Mouse (Mus musculus) adrenal gland, adult 2 months (tissue): ENCODE results near the gene Foxl1. TPM values are rescaled to one million over a fixed set of nuclear protein-coding genes. Genes with fewer than 3 reads are reported as not detected.
A peak's percentile ranks its signal among the peaks of the same experiment; 100 is the strongest.

Source experiments
- DNase-seq: peaks from one replicate; pipeline ENCODE4 v3.0.0; 2021
- long read RNA-seq: library from polyadenylated mRNA; stranded (forward); transcript quantifications from one replicate; pipeline ENCODE4 v2.0.0, GENCODE M21; 2021
- polyA plus RNA-seq: library from polyadenylated mRNA; depleted of rRNA; stranded (reverse); fragments of >200 nt; gene quantifications from 2 replicates; pipeline ENCODE4 v1.2.3, GENCODE M21; 2012; rRNA removed
- total RNA-seq, 2 experiments: library from RNA; stranded (reverse); gene quantifications; 2 replicates each; pipeline ENCODE4 v1.2.3; 2021

Gene Foxl1
- under 1 TPM; 0.09 to 0.38 TPM for total RNA-seq
- 0.62 and 0.66 TPM in 2 replicates for polyA plus RNA-seq
- long read RNA-seq: 0 reads

DNA sequence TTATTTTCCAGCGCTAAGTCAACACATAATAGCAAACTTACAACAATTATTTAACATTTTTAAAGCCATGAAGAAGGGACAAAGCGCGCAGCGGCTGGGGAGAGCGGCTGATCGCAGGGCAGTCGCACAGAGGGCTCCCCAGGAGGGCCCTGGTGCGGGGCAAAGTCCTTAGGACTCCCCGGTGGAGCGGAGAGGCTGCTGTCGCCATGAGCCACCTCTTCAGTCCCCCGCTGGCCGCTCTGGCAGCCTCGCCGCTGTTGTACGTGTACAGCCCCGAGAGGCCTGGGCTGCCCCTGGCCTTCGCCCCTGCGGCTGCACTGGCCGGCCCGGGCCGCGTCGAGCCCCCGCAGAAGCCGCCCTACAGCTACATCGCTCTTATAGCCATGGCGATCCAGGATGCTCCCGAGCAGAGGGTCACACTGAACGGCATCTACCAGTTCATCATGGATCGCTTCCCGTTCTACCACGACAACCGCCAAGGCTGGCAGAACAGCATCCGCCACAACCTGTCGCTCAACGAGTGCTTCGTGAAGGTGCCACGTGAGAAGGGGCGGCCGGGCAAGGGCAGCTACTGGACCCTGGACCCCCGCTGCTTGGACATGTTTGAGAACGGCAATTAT, at the start of gene Foxl1:
Gene Foxl1, plus strand, starts transcription at position 185 of the 620 bp plus-strand sequence.
- no peak for DNase-seq

DNA sequence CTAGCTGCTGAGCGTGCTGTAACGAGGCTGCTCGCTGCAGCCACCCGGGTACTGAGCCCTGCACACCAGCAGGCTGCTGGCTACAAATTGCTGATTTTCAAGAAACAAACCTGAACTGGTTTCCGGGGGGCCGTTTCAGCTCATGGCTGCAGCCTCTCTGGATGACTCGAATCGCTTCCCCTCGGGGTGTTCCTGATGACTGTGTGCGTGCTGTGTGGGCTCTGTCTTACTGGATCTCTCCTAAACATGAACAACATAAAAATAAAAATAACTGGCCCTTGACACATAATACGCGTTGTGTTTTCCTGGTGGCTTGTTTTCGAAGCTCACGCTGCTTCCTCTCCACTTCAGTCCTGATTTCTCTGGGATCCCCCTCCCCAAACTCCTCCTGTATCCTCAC, 49.0 kb upstream of the Foxl1 start:
- no peak for DNase-seq

- DNase-seq: no peak
These were observed 48.5 kb upstream of the Foxl1 start for GRCm38 (mm10) chr8:121079201-121079600.

- DNase-seq: no peak
These were observed 47.8 kb upstream of the Foxl1 start for GRCm38 (mm10) chr8:121079944-121080343.

DNA sequence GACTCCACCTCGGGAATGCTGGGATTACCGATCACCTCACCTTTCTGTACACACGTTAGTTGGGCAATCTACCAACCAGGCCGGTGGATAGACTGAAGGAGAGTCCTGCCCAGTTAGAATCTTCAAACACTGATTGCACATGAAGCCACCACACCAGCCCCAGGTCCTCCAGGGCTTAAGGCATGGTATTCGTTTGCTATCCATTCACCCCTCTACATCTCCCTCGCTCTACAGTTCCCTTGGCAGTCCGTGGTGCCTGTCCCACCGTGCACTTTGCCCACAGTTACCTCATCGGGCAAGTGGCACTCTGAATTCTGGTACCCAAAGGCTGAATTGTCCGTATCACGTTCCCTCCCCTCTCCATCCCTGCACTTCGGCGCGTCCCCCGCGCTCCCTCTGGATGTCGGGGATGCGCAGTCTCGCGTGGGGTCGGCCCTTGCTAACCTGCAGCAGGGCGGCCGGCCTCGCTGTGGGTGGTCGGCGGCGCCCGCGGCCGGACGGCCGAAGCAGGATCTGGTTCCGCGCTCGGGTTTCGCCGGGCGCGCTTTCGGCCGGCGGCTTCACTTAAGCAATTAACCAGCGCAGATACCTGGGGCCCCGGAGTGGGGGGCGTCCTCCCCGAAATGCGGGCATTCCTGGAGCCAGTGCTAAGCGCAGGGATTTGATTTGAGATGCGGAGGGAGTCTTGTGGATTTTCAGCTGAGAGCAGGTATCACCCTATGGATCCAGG, 47.2 kb upstream of the Foxl1 start:
- DNase-seq: no peak

- DNase-seq: no peak
These were observed 46.3 kb upstream of the Foxl1 start for GRCm38 (mm10) chr8:121081398-121081797.

DNA sequence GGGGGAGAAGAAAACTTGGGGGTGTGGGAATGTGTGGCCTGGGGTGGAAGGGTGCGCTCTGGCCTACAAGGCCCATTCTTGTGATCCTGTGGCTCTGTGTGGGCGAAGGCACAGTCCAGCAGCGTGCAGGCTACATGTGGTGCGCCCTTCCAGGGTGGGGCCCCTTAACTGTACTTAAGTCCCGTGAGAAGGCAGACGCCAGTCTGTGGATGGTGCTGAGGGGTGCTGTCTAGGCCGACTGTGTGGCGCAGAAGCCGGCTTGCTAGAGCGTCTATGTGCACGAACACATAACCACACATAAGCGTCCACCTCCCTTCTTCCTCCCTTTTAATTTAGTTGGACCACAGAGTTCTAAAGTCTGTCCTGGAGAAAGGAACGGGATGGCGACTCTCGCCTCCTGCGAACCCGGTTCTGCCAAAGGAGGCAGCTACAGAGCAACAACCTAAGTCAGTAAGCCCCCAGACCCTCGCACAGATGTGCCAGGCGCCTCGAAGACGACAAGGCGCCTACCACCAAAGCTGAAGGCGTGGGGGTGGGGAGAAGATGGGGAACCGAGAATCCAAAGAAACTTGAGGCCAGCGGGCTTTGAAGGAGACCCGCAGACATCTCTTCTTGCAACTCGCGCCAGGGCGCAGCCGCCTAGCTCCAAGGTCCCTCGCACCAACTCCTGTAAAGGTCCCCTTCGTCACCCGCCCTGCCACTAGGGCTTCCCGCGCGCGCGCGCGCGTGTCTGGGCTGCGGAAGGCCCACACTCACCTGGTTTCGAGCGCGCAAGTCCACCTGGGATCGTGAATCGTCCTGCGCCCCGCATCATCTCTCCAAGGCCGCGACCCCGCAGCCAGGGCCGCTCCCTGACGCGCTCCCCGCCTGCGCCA, 45.3 kb upstream of the Foxl1 start:
- peak; percentile 15 for DNase-seq

GRCm38 (mm10) chr8:121083093-121083935, 44.4 kb upstream of the Foxl1 start:
- peak; percentile 85 for DNase-seq

GRCm38 (mm10) chr8:121083936-121084209, 43.9 kb upstream of the Foxl1 start:
- DNase-seq: no peak

GRCm38 (mm10) chr8:121084210-121084951, 43.4 kb upstream of the Foxl1 start, which contains the start of gene Foxf1:
Gene Foxf1 (plus strand): TSS chr8:121084386.
- DNase-seq: peak; percentile 41

DNA sequence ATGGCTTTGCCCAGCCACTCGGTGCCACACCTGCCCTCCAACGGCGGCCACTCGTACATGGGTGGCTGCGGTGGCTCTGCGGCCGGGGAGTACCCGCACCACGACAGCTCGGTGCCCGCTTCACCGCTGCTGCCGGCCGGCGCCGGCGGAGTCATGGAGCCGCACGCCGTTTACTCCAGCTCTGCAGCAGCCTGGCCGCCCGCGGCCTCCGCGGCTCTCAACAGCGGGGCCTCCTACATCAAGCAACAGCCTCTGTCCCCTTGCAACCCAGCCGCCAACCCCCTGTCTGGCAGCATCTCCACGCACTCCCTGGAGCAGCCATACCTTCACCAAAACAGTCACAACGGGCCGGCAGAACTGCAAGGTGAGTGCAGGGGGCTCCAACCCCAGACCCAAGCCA, 42.7 kb upstream of the Foxl1 start:
- no peak for DNase-seq

DNA sequence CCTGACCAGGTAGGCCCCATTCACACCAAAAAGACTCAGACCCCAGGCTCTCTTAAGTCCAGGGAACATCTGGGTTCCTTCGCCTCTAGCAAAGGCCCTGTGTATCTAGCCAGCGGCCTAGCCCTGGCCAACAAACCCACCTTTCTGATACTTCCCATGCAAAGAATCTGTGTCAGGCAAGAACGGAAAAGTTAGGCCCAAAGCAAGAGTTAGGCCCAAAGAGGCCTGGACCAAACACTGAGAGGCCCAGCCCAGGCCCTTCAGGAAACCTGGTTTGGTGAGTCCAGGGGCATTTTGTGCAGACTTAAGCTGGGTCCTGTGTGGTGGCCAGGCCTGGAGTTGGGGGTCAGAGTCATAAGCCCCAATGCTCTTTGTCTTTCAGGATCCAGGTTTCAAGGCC, 42.2 kb upstream of the Foxl1 start:
- DNase-seq: no peak

- no peak for DNase-seq
These were observed 41.5 kb upstream of the Foxl1 start for GRCm38 (mm10) chr8:121086004-121086900.

- DNase-seq: no peak
These were observed 39.5 kb upstream of the Foxl1 start for GRCm38 (mm10) chr8:121088281-121088680.

DNA sequence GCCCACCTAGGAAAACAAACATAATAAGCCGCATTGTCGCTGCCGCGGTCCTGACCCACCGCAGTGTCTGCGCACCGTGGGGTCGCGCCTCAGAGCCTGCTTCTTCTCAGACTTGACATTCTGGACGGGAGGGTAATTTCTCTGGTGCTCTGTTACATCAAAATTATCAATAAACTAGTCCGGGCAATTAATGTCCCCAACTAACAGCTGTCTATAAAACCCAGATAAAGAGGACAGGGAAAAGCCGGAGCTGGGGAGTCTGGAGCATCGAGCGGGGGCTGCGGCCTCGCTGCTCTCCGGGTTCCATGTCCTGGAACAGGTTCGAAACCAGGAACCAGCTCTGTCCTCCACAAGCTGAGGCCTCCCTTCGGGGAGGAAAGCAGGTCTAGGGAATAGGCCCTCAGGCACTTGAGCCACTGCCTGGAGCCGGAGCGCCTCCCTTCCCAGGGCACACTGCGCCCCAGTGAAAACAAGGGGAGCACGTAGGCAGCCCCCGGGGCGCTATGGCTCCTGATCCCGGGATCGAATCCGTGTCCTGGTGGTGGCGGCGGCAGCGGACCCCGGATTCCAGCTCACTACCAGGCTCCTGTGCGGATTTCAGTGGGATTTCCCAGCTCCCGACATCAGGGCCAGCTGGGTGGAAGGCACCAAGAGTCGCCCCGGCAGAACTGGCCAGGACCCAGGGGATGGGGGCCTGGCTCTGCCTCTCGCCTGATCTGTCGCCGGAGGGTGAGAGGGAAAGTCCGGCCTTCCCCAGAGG, 38.7 kb upstream of the Foxl1 start:
- no peak for DNase-seq

DNA sequence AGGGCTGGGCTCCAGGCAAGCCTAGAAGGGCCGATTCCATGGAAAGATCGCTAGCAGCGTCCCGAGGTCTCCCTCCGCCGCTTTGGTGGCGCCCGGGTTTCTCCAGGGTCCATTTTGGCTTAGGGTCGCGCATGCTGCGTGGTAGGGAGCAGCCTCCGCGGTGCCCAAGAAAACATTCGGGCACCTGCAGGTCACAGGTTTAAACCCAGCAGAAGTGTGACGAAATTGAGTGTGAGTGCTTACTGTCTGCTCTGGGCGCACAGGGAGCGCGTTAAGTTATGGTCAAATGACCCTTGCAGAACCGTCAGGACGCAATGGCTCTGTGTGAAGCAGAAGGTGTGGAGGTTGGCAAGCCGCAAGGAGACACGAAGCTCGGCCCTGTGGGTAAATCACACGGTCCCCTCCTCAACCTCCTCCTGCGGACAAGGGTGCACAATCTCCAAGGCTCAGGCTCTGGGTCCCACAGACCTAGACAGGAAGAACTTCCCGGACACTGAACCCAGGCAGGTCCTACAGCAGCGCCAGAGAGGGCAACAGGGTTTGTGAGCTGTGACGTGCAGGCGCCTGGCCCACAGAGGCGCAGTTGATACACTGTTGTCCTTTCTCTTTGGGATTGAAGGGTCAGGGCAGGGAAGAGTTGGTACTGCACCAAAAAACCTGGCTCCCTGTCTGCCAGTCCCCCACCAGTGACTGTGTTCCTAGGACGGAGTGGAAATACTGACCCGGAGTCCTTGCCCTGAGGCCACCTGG, 37.9 kb upstream of the Foxl1 start:
- no peak for DNase-seq

DNA sequence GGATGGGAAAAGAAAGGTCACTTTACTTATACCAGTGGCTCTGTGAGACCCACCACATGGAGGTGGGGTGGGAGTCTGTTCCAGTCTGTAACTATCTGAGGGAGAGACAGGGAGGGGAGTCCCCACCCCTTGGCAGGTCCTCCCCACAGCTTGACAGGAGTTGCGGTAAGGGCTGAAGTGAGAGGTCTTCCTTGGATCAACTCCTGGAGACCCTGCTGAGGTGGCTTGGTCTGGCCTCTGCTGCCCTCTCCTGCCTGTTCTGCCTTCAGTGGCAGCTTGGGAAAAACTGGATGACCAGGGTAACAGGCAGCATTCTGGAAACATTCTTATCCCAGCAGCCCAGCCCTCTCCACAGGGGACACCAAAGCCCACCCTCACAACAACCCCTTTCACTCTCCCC, 37.0 kb upstream of the Foxl1 start:
- DNase-seq: no peak

DNA sequence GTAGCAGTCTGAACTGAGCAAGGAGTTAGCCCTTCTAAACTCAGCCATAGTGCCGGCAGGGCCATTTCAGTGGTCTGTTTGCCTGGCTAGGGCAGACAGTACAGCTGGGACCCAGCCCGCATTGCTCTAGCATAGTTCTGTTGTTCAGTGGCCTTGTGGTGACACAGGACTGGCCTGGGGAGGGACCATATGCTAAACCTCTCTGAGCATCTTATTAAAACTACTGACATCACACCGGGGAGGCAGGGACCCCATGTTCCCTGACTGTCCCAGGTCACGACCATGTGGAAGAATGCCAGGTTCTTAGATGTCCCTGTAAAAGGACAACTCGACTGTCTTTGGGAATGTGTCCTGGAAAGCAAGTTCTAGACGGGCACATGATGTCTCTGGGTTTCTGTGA, 35.6 kb upstream of the Foxl1 start:
- no peak for DNase-seq

GRCm38 (mm10) chr8:121092627-121093026, 35.1 kb upstream of the Foxl1 start:
- DNase-seq: peak; percentile 78
